Mouse (Mus musculus) midbrain, embryonic 11.5 days (tissue): ENCODE results near the gene Mns1. TPM values are rescaled to one million over a fixed set of nuclear protein-coding genes. Genes with fewer than 3 reads are reported as not detected.

Source experiments
- ATAC-seq: fragments of 200-750 bp; cut with Nextera tagmentation; 2 replicates; pipeline ENCODE4 v1.8.0; 2017; ENCODE audit warnings: moderate TSS enrichment, moderate library complexity; ENCODE audit not compliant: low FRiP score
- DNase-seq: peaks from one replicate; pipeline ENCODE4 v3.0.0; 2015; ENCODE audit warnings: low spot score; ENCODE audit errors: missing footprints
- H3K27ac ChIP-seq: fragments of 300-500 bp; sonication (generic); 2 replicates; pipeline ENCODE4 v1.5.1; 2014; ENCODE audit warnings: low read depth, low read length
- H3K27me3 ChIP-seq: fragments of 300-500 bp; sonication (generic); 2 replicates; pipeline ENCODE4 v1.6.1; 2014; ENCODE audit warnings: mild to moderate bottlenecking, low read length, moderate library complexity, mixed read lengths; ENCODE audit not compliant: control insufficient read depth, insufficient read depth
- H3K36me3 ChIP-seq: fragments of 300-500 bp; sonication (generic); 2 replicates; pipeline ENCODE4 v1.6.1; 2014; ENCODE audit warnings: mild to moderate bottlenecking, low read length, moderate library complexity, mixed read lengths; ENCODE audit not compliant: control insufficient read depth, insufficient read depth
- H3K4me1 ChIP-seq: fragments of 300-500 bp; sonication (generic); 2 replicates; pipeline ENCODE4 v1.6.1; 2014; ENCODE audit warnings: low read length; ENCODE audit not compliant: control insufficient read depth, insufficient read depth
- H3K4me2 ChIP-seq: fragments of 300-500 bp; sonication (generic); 2 replicates; pipeline ENCODE4 v1.6.1; 2014; ENCODE audit warnings: mild to moderate bottlenecking, moderate library complexity
- H3K4me3 ChIP-seq: fragments of 300-500 bp; sonication (generic); 2 replicates; pipeline ENCODE4 v1.5.1; 2014; ENCODE audit warnings: low read depth, low read length
- H3K9ac ChIP-seq: fragments of 300-500 bp; sonication (generic); 2 replicates; pipeline ENCODE4 v1.6.1; 2014; ENCODE audit warnings: low read length
- H3K9me3 ChIP-seq: fragments of 300-500 bp; sonication (generic); 2 replicates; pipeline ENCODE4 v1.6.1; 2016; ENCODE audit warnings: low read length; ENCODE audit not compliant: control insufficient read depth
- WGBS: fragments of 180-500 bp; shearing (Covaris S2); extraction: QIAGEN DNeasy Blood & Tissue Kit; methylation state at CpG from one replicate; pipeline ENCODE4 v1.1.7; 2014; 5-methylcytosine and 5-hydroxymethylcytosine counted together
- polyA plus RNA-seq: library from polyadenylated mRNA; unstranded; fragments of >200 nt; fragmentation: Nextera tagmentation; extraction: Ambion mirVana; gene quantifications from 2 replicates; pipeline ENCODE4 v1.2.1, GENCODE M21; 2014

Gene Mns1
- polyA plus RNA-seq, 1 experiment from 2014 or later, result 48.8 TPM

GRCm38 (mm10) chr9:72459703-72460102, 21.9 kb downstream of the Mns1 start:
- no peak for DNase-seq
- Histone ChIP-seq H3K9ac (no peak overlapping the region), H3K4me2 (no peak overlapping the region), H3K4me1 (no peaks in the 10 kb centered on the region), H3K36me3 (peaks cover 5% of the 10 kb centered on the region; the same call in 1 of the 2 replicates), H3K4me3 (no peak overlapping the region), H3K27me3 (no peaks in the 10 kb centered on the region), H3K9me3 (no peaks in the 10 kb centered on the region), H3K27ac (no peak overlapping the region)
- WGBS, result 86% methylated on average over 3 of the region's 3 CpGs
- no peak for ATAC-seq

GRCm38 (mm10) chr9:72460767-72461166, 23.0 kb downstream of the Mns1 start:
- Histone ChIP-seq H3K4me2 (no peak overlapping the region), H3K36me3 (peaks cover 5% of the 10 kb centered on the region; the same call in 1 of the 2 replicates), H3K4me3 (no peak overlapping the region), H3K27ac (no peak overlapping the region), H3K4me1 (no peaks in the 10 kb centered on the region), H3K9me3 (no peaks in the 10 kb centered on the region), H3K27me3 (no peaks in the 10 kb centered on the region), H3K9ac (no peak overlapping the region)
- 94% methylated on average over 3 of the region's 3 CpGs for WGBS
- no peak for ATAC-seq
- DNase-seq, result no peak

GRCm38 (mm10) chr9:72462427-72462826, 24.6 kb downstream of the Mns1 start:
- H3K36me3 ChIP-seq, result peaks cover 5% of the 10 kb centered on the region; the same call in 1 of the 2 replicates
- H3K4me3 ChIP-seq, result no peak overlapping the region
- ATAC-seq (no peak), DNase-seq (no peak)
- H3K9me3 ChIP-seq, result no peaks in the 10 kb centered on the region
- H3K4me2 ChIP-seq, result no peak overlapping the region
- no peaks in the 10 kb centered on the region for H3K27me3 ChIP-seq
- no peaks in the 10 kb centered on the region for H3K4me1 ChIP-seq
- 100% methylated on average over 2 of the region's 2 CpGs for WGBS
- no peak overlapping the region for H3K27ac ChIP-seq
- H3K9ac ChIP-seq, result no peak overlapping the region

- Histone ChIP-seq H3K27me3 (no peaks in the 10 kb centered on the region), H3K9ac (no peak overlapping the region), H3K27ac (no peak overlapping the region), H3K4me1 (no peaks in the 10 kb centered on the region), H3K4me2 (no peak overlapping the region), H3K4me3 (no peak overlapping the region), H3K36me3 (peaks cover 4% of the 10 kb centered on the region; the same call in 1 of the 2 replicates), H3K9me3 (no peaks in the 10 kb centered on the region)
- no peak for DNase-seq
- ATAC-seq, result no peak
- 93% methylated on average over 1 of the region's 1 CpGs for WGBS
Measured at GRCm38 (mm10) chr9:72464806-72465205, 27.0 kb downstream of the Mns1 start.

- Histone ChIP-seq H3K4me1 (no peaks in the 10 kb centered on the region), H3K36me3 (no peaks in the 10 kb centered on the region), H3K27ac (no peak overlapping the region), H3K9ac (no peak overlapping the region), H3K4me3 (no peak overlapping the region), H3K27me3 (no peaks in the 10 kb centered on the region), H3K4me2 (no peak overlapping the region), H3K9me3 (no peaks in the 10 kb centered on the region)
- 95% methylated on average over 4 of the region's 4 CpGs for WGBS
- ATAC-seq (no peak), DNase-seq (no peak)
Measured at GRCm38 (mm10) chr9:72465754-72466181, 28.0 kb downstream of the Mns1 start.

- Histone ChIP-seq H3K4me1 (no peaks in the 10 kb centered on the region), H3K9me3 (no peaks in the 10 kb centered on the region), H3K9ac (no peak overlapping the region), H3K4me2 (no peak overlapping the region), H3K27ac (no peak overlapping the region), H3K27me3 (no peaks in the 10 kb centered on the region), H3K4me3 (no peak overlapping the region), H3K36me3 (peaks cover 3% of the 10 kb centered on the region; the same call in 1 of the 2 replicates)
- DNase-seq (no peak), ATAC-seq (no peak)
- WGBS, result 71% methylated on average over 11 of the region's 11 CpGs
Measured at GRCm38 (mm10) chr9:72467551-72468407, 30.0 kb downstream of the Mns1 start.

- Histone ChIP-seq H3K27me3 (no peaks in the 10 kb centered on the region), H3K9me3 (no peaks in the 10 kb centered on the region), H3K4me1 (no peaks in the 10 kb centered on the region), H3K9ac (no peak overlapping the region), H3K4me2 (no peak overlapping the region), H3K4me3 (no peak overlapping the region), H3K27ac (no peak overlapping the region), H3K36me3 (peaks cover 7% of the 10 kb centered on the region)
- ATAC-seq, result no peak
- WGBS, result 91% methylated on average over 10 of the region's 10 CpGs
- DNase-seq, result no peak
Measured at GRCm38 (mm10) chr9:72468616-72469015, 30.8 kb downstream of the Mns1 start.

- Histone ChIP-seq H3K27me3 (no peaks in the 10 kb centered on the region), H3K27ac (no peak overlapping the region), H3K36me3 (peaks cover 9% of the 10 kb centered on the region), H3K9me3 (no peaks in the 10 kb centered on the region), H3K9ac (no peak overlapping the region), H3K4me3 (no peak overlapping the region), H3K4me1 (no peaks in the 10 kb centered on the region), H3K4me2 (no peak overlapping the region)
- ATAC-seq (no peak), DNase-seq (no peak)
- 97% methylated on average over 1 of the region's 1 CpGs for WGBS
Measured at GRCm38 (mm10) chr9:72469851-72470250, 32.0 kb downstream of the Mns1 start.

- H3K4me1 ChIP-seq, result no peaks in the 10 kb centered on the region
- H3K27me3 ChIP-seq, result no peaks in the 10 kb centered on the region
- H3K36me3 ChIP-seq, result peaks cover 14% of the 10 kb centered on the region
- no peak overlapping the region for H3K4me3 ChIP-seq
- 89% methylated on average over 9 of the region's 9 CpGs for WGBS
- H3K9ac ChIP-seq, result no peak overlapping the region
- H3K27ac ChIP-seq, result no peak overlapping the region
- no peaks in the 10 kb centered on the region for H3K9me3 ChIP-seq
- ATAC-seq (no peak), DNase-seq (no peak)
- H3K4me2 ChIP-seq, result no peak overlapping the region
Measured at GRCm38 (mm10) chr9:72475511-72475910, 37.7 kb downstream of the Mns1 start.
